Comparison of ENCODE assay signal across 12 mouse cellular contexts in genomic region chr1:91086325-91086724, GRCm38 (mm10). TPM values are rescaled to one million over a fixed set of nuclear protein-coding genes. Genes with fewer than 3 reads are reported as not detected.
A peak's percentile ranks its signal among the peaks of the same experiment; 100 is the strongest.
DNase-seq lines count a peak whose midpoint lies in the region; ATAC-seq and TF ChIP-seq lines count a peak whose summit lies in the region.
"Had no signal": no experiment of that assay in that cellular context is flagged by ENCODE, and none has a peak within 500 bp of the region (broad histone marks: within the 10 kb centered on the region; RNA-seq: fewer than 3 reads in every experiment).

No protein-coding gene starts in this region.

- TF ChIP-seq CTCF in layer of hippocampus, adult 2 months (conservative IDR thresholded peaks at IDR 0.05): no peak

- H3K4me1 ChIP-seq in forebrain, embryonic 14.5 days (ENCODE audit: control insufficient read depth, insufficient read depth, low read length): no peaks in the 10 kb centered on the region
- peaks cover 6% of the 10 kb centered on the region; the same call in 1 of the 2 replicates for H3K4me1 ChIP-seq in forebrain, embryonic 13.5 days

- peak; percentile 20 for DNase-seq in forebrain, embryonic 14.5 days (ENCODE audit: low spot score)
- DNase-seq in layer of hippocampus, adult 2 months (ENCODE audit: low spot score in 2 of 2): peak in 1 of 2 experiments; percentile 34
- DNase-seq in layer of hippocampus, postnatal 25 days (ENCODE audit: extremely low spot score in 1 of 2, low spot score in 1 of 2): no peak
- DNase-seq in left cerebral cortex, adult 9 months (ENCODE audit: low spot score in 2 of 2): peak; percentile 68 to 71
- no peak for DNase-seq in cerebellum, adult 8-10 months
- DNase-seq: cerebellum, adult 9-11 months; gastrocnemius, postnatal 36 days; kidney, postnatal 36 days had no signal

- no peak overlapping the region for H3K9ac ChIP-seq in forebrain, embryonic 14.5 days (ENCODE audit: low read length)
- no peak overlapping the region for H3K9ac ChIP-seq in forebrain, embryonic 13.5 days
- H3K9ac ChIP-seq: neural tube, embryonic 13.5 days had no signal

- no peak overlapping the region for H3K27ac ChIP-seq in forebrain, embryonic 14.5 days (ENCODE audit: low read depth, low read length)
- no peak overlapping the region for H3K27ac ChIP-seq in forebrain, embryonic 13.5 days
- 0 out of 2 replicates have a peak overlapping the region, but pooled peaks have one; percentile 32 for H3K27ac ChIP-seq in layer of hippocampus, adult 2 months
- H3K27ac ChIP-seq: neural tube, embryonic 13.5 days had no signal

- H3K9me3 ChIP-seq in forebrain, embryonic 14.5 days (replicated peaks; ENCODE audit: control insufficient read depth, low read length): no peaks in the 10 kb centered on the region
- H3K9me3 ChIP-seq in forebrain, embryonic 13.5 days (replicated peaks): no peaks in the 10 kb centered on the region
- H3K9me3 ChIP-seq: neural tube, embryonic 13.5 days had no signal

- H3K27me3 ChIP-seq in forebrain, embryonic 14.5 days (replicated peaks; ENCODE audit: control insufficient read depth, insufficient read depth, low read length): no peaks in the 10 kb centered on the region
- H3K27me3 ChIP-seq in forebrain, embryonic 13.5 days: no peaks in the 10 kb centered on the region
- H3K27me3 ChIP-seq: neural tube, embryonic 13.5 days had no signal

- H3K36me3 ChIP-seq in forebrain, embryonic 14.5 days (ENCODE audit: control insufficient read depth, insufficient read depth, low read length): no peaks in the 10 kb centered on the region
- H3K36me3 ChIP-seq in forebrain, embryonic 13.5 days (ENCODE audit: poor library complexity, severe bottlenecking): no peaks in the 10 kb centered on the region
- H3K36me3 ChIP-seq: neural tube, embryonic 13.5 days had no signal

- H3K4me3 ChIP-seq in forebrain, embryonic 14.5 days (ENCODE audit: low read depth, low read length): no peak overlapping the region
- no peak overlapping the region for H3K4me3 ChIP-seq in forebrain, embryonic 13.5 days
- no peak overlapping the region for H3K4me3 ChIP-seq in layer of hippocampus, adult 2 months
- H3K4me3 ChIP-seq: neural tube, embryonic 13.5 days had no signal

- ATAC-seq in forebrain, embryonic 14.5 days: no peak
- no peak for ATAC-seq in forebrain, embryonic 13.5 days
- ATAC-seq in CD4-positive, CD25-positive, alpha-beta regulatory T cell, adult 4 months: peak; percentile 59
- no peak for ATAC-seq in cerebellum, adult (ENCODE audit: insufficient number of reproducible peaks, low FRiP score, low TSS enrichment)

- no peak overlapping the region for H3K4me2 ChIP-seq in forebrain, embryonic 14.5 days (ENCODE audit: low read length)
- no peak overlapping the region for H3K4me2 ChIP-seq in forebrain, embryonic 13.5 days
- H3K4me2 ChIP-seq: neural tube, embryonic 13.5 days had no signal

- WGBS in forebrain, embryonic 14.5 days: 55% methylated on average over 3 of the region's 3 CpGs
- 42% methylated on average over 3 of the region's 3 CpGs for WGBS in forebrain, embryonic 13.5 days

RNA-seq across cellular contexts. Expression of gene Rbm44, which starts 58.6 kb away (rescaled TPM):
- 0.15 and 0.17 TPM in 2 replicates for polyA plus RNA-seq in forebrain, embryonic 14.5 days (2014; fragmentation: Nextera tagmentation; extraction: Ambion mirVana)
- polyA plus RNA-seq in forebrain, embryonic 13.5 days (2015; fragmentation: Nextera tagmentation; extraction: Ambion mirVana): 0.11 and 0.12 TPM in 2 replicates
- not detected for total RNA-seq in layer of hippocampus, adult 2 months (2021)
- total RNA-seq in layer of hippocampus, postnatal 25 days (2021): not detected
- polyA plus RNA-seq in CD4-positive, CD25-positive, alpha-beta regulatory T cell, adult 4 months (2017; shearing (Covaris generic)): 1 to 10 TPM in 1 of 2 experiments, under 1 TPM in 1; 0.83 to 2.2 TPM
- total RNA-seq: gastrocnemius, postnatal 36 days had no signal

Comparison
In these comparisons a context has a peak if more than half of its experiments do, and no peak if none do; other contexts are left out.
1. DNase-seq: peak in forebrain, embryonic 14.5 days (single experiment) and left cerebral cortex, adult 9 months (2 of 2); none in layer of hippocampus, postnatal 25 days (0 of 2) and cerebellum, adult 8-10 months (single experiment).